Mouse (Mus musculus): ENCODE measurements at regions not wholly inside any gene's neighbourhood (a gene's known extent, or its start where the extent isn't known, plus 50 kb on each side); places are given as distances from the start of the nearest gene placed in this dataset.

DNA sequence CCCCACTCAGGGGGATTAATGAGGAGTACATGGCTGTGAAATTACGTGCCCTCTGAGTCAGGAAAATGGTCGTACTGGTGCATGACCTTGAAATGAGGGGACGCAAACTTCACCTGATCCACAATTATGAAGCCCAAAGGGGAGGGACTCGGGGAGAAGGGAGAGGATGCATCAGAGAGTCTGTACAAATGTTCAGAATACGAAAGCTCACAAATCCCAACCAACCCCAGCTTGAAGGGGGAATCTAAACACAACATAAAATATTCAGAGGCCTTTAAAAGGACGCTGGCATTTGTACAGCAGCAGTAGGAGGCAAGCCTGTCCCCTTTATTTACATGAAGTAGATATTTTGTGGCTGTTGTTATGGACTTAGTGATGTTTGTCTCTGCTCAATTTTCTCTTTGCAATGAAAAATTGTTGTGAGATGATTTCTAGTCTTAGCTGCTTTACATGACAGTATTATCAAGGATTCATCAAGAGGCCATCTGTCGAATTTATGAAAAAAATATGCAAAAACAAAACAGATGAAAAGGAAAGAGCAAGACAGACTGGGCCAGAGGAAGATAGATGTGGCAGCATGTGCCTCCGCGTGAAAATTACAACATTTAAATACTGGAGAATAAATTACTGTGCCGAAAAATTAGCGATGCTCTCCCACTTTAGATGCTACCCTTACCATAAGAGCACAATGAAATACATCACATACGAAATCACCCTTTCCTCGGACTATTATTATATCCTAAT lies 695.3 kb downstream of the 1700064H15Rik start:
- TF ChIP-seq POLR2A (IDR thresholded peaks at IDR 0.05; ENCODE audit: insufficient read depth, low read depth, low read length) (no peak), CTCF (IDR thresholded peaks at IDR 0.05; ENCODE audit: insufficient read depth, low read depth, low read length) (no peak)

All from olfactory bulb, adult 2 months (tissue).